Mouse (Mus musculus) T-helper 2 cell (primary cell): ENCODE results near the gene AC131692.1.

ENCODE experiments used
- in situ Hi-C: fragments of 300-600 bp; cut with MboI, MseI; formaldehyde crosslinking; loops from one replicate; pipeline ENCODE4 v1.15.1; 2025; ENCODE audit warnings: high pct_unique_total_duplicates

Gene AC131692.1

GRCm38 (mm10) chr19:6067724-6068415 lies 26.3 kb upstream of the AC131692.1 start, which contains the start of gene Tm7sf2:
TSS of gene Tm7sf2 (minus strand) at chr19:6068373.
- in situ Hi-C loops: no loop called here

DNA sequence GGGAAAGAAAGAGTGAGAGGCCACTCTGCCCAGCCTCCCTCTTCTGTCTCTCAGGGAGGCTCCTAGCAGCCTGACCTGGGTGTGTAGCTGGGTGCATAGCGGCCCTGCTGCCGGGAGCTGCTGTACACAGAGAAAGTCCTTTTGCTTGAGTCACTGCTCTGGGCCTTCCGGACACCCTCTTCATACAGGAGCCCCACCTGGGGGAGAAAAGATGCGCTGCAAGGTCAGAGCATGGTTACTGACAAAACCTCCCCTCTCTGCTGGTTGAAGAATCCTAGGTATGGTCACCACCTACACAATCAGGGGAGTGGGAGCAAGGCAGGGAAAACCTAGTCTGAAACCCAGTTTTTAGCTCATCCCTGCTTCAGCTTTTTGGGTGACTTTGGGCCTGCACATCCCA lies 25.3 kb upstream of the AC131692.1 start:
- in situ Hi-C loops: no loop called here

DNA sequence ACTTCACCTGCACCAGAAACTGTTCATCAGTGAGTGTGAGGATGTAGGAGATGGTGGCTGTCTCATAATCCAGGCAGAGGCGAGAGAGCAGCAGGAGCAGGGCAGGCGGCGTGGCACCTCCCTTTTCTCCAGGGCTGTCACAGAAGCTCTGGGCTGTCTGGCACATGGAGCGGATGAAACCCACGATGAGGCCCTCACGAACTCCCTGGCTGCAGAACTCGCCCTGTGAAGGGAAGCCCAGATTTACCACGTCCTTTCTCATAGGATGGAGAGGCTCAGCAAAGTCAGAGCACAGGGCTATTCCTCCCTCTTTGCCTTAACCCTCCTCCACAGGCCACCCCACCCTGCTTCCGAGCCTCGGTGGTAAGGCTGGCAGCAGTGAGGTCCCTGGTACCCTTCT lies 24.4 kb upstream of the AC131692.1 start:
- in situ Hi-C loops: no loop called here

DNA sequence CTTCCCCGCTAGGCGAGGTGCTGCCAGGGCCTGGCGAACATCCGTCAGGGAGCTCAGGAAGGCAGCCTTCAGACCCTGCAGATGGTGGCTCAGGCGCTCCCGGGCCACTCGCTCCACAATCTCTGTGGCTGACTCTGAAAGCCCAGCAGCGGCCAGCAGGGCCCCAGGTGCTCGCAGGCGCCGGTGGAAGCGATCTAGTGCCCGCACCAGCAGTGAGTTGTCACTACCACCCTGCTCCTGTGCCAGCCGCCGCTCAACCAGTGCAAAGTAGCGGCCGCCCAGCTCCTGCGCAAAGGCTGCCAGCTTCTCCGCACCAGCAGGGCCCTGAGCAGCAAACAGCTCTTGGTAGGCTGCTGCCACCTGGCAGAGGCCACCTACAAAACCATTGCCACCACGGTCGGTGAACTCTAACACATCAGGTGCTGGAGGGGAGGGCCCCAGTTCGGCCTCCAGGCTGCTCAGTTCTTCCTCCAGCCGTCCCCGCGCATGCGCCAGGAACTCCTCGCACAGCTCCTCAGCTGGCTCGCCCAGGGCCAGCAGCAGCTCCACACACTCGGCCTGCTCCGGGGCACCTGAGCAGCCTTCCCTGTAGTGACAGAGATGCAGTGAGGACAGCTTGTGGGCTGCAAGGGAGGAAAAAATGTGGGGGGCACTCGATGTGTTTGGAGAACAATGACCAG lies 23.5 kb upstream of the AC131692.1 start:
- in situ Hi-C loops: no loop called here

DNA sequence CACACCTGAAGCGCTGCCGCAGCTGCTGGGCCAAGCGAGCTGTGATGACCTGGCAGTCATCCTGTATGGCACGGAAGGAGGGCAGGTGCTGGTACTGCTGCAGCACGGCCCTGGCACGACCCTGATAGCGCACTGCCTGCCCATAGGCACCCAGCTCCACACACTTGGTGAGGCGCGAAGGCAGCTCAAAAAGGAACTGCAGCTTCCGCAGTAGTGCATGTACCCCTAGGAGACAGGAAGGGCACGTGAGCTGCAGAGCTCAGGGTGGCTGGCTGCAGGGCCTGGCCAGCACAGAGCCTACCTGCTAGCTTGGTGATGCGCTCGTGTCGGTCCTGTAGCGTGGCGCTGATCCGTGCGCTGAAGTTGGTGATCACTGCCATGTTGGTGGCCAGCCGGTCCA lies 23.0 kb upstream of the AC131692.1 start:
- in situ Hi-C loops: no loop called here

DNA sequence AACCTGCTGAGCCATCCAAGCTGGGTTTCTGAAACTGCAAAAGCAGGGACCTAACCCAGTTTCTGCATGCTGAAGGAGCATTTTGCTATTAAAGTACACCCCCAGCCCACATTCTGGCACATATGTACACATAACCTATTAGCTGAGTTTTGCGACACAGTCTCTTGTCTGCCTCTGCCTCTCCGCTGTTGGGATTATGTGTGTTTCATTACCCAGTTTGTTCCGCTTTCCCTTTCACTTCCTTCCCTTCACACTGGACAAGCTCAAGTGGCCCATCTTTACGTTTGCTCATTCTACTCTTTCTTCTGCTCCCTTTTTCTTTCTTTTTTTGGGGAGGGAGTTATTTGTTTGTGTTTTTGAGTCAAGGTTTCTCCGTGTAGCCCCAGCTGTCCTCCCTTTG lies 20.3 kb upstream of the AC131692.1 start:
- in situ Hi-C loops: no loop called here

DNA sequence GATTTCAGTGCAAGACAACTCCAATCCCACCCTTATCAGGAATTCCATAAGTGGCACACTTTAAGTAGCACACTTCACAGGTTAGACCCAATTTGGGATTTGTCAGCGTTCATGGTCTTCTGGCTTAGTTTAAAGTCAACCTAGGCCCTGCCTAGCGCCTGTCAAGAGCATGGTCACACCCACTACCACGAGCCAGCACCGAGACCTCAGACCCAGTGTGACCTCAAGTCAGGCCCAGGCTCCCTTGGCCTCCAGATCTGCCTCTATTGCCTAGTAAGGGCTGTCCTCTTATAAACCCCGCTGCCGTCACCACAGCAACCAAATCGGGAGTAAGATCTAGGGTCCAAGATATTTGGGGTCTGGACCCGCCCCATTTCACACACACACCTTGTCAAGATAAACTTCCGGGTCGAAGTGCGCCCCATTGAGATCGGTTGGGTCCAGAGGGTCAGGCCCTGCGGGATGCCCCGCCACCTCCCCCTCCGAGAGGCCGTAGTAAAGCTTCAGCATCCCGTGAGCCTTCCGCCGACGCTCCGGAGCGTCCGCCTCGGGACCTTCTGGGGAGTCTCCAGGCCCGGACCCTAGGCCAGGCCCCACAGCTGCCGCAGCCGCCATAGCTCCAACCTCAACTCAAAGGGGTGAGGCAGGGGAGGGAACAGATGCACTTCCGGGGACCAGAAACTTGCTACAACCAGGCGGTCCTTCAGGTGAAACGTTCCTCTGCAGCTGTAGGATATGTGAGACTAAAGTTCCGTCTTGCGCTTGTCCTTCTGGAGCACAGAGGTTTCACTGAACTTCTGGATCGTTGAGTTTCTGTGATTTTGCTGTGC lies 17.4 kb upstream of the AC131692.1 start, which contains the start of gene Vps51:
Vps51 (minus strand) TSS at position 668 of the 830 bp plus-strand sequence.
- in situ Hi-C loops: no loop called here

GRCm38 (mm10) chr19:6079983-6080480 lies 14.2 kb upstream of the AC131692.1 start, which contains the start of gene Tmem262:
TSS of gene Tmem262 (plus strand) at chr19:6080033.
- in situ Hi-C loops: loop anchor here (10.0 kb wide), 1 partner anchor 1135 kb away; the partner anchor contains the start of gene Cox8a

DNA sequence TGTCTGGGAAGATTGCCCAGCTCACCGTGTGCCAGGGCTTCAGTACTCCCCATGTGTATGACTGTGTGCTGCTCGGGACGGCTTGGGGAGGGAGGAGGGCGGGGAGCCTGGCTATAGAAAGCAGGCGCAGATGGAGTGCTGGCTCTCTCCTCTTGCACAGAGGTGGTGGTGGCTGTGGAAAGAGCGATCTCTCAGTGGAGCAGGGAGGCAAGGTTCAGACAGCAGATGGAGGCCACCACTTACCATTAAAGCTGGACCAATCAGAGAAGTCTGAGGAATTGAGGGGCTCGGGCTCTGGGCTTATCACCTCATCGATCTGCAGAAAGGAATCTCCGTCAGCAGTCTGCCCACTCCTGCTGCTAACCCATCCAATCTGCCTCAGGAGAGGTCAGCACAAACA lies 12.1 kb upstream of the AC131692.1 start, which contains the start of gene Gm28374:
Gm28374 (minus strand) TSS at position 101 of the 400 bp plus-strand sequence.
- in situ Hi-C loops: loop anchor here (10.0 kb wide), 1 partner anchor 1133 kb away; the partner anchor contains the start of gene Cox8a

DNA sequence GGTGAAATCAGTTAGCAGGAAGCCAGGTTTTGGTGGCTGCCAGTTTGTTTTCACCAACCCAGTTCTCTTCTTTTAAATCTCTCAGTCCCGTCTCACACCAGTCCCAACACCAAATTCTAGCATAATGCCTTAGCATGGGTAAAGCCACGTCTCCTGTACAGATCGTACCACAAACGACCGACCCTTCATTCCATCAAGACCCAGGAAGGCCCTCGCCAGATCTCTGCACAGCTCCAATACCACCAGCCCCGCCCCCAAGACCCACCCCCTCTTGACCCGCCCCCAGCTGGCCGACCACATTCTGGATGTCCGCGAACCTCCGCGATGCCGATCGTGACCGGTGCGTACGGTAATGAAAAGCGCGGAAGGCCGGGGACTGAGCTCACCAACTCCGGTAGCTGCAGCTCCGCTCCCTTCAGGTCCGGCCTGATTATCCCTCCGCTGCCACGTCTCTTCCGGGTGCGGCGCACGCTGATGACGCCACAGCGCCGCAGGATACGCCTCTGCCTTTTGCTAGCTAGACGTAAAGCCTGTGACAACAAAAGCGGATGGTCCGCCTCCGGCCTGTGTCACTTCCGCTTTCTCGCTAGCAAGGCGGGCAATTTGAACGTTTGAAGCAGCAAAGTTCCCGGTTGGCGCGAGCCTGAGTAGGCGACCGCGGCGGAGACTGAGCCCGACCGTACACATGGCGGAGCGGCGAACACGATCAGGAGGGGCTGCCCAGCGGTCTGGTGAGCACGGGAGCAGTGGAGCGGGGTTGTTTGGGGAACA lies 9.6 kb upstream of the AC131692.1 start, which contains the start of the genes Zfpl1 and Cdca5:
Zfpl1 (minus strand) TSS at position 479 of the 771 bp plus-strand sequence.
Cdca5 (plus strand) TSS at position 506 of the 771 bp plus-strand sequence.
- in situ Hi-C loops: loop anchor here (10.0 kb wide), 1 partner anchor 1130 kb away; the partner anchor contains the start of gene Cox8a

GRCm38 (mm10) chr19:6085417-6085879 lies 8.8 kb upstream of the AC131692.1 start:
- in situ Hi-C loops: loop anchor here (10.0 kb wide), 1 partner anchor 1129 kb away; the partner anchor contains the start of gene Cox8a

- in situ Hi-C loops: loop anchor here (10.0 kb wide), 1 partner anchor 1126 kb away; the partner anchor contains the start of gene Cox8a
Measured at GRCm38 (mm10) chr19:6088841-6089240, 5.4 kb upstream of the AC131692.1 start.

GRCm38 (mm10) chr19:6097847-6098246 lies 3.6 kb downstream of the AC131692.1 start:
- in situ Hi-C loops: no loop called here

DNA sequence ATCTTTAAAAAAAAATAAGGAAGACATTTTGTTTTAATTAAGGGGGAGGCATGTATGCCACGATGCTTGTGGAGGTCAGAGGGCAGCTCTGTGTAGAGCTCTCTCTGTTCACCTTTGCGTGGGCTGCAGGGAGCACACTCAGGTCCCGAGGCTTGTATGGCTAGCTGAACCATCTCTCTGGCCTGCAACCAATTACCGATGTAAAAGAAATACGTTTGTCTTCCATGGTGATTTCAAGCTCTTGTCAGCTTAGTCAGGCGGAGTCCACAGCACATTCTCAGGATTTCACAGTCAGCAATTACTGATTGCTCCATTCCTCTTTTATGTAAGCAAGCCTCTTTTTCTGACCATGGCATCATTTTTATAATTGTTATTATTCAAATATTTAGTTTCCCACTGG lies 7.0 kb downstream of the AC131692.1 start:
- in situ Hi-C loops: no loop called here

DNA sequence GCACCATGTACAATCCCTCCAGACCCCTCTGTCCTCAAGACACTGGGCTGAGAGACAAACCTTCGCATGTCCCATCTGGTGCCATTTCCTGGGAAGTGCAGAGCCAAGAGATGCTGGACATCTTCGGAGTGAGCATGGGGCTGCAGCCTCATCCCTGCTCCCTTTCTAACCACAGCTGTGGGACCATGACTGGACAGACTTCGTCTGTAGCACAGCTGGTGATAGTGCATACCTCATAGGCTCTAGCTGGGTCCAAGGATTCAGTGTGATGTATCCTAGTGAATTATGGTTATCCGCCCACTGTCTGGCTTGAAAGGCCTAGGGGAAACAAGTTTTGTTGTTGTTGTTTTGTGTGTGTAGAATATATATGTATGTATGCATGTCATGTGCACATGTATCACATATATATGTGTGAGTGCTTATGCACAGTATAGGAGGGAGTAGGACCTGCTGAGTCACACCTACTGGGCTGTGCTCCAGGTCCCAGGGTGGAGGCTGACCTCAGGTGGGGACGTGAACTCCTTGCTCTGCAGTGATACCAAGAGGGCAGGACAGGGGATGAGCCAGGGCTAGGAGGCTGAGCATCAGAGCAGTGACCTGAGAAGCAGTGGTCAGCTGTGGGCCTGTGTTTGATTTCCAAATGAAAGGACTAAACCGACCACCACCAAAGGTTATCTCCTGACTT lies 8.1 kb downstream of the AC131692.1 start:
- in situ Hi-C loops: no loop called here

GRCm38 (mm10) chr19:6104476-6104875 lies 10.3 kb downstream of the AC131692.1 start:
- in situ Hi-C loops: no loop called here

DNA sequence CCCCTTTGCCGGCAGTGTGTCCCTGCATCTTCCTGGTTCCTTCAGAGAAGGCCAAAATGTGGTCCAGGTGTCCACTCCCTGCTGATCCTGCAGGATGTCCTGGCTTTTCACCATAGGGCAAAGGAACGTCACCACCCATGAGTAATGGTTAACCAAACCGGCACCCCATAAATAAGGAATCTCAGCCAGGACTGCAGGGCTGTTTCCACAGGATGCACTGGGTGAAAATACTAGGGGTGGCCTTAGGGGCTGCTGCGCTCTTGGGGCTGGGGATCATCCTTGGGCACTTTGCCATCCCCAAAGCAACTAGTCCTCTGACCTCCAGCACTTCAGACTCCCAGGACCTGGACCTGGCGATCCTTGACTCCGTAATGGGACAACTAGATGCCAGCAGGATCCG lies 11.4 kb downstream of the AC131692.1 start, which contains the start of gene Naaladl1:
Naaladl1 (plus strand) TSS at position 197 of the 400 bp plus-strand sequence.
- in situ Hi-C loops: no loop called here

GRCm38 (mm10) chr19:6113116-6113515 lies 18.9 kb downstream of the AC131692.1 start:
- in situ Hi-C loops: no loop called here

DNA sequence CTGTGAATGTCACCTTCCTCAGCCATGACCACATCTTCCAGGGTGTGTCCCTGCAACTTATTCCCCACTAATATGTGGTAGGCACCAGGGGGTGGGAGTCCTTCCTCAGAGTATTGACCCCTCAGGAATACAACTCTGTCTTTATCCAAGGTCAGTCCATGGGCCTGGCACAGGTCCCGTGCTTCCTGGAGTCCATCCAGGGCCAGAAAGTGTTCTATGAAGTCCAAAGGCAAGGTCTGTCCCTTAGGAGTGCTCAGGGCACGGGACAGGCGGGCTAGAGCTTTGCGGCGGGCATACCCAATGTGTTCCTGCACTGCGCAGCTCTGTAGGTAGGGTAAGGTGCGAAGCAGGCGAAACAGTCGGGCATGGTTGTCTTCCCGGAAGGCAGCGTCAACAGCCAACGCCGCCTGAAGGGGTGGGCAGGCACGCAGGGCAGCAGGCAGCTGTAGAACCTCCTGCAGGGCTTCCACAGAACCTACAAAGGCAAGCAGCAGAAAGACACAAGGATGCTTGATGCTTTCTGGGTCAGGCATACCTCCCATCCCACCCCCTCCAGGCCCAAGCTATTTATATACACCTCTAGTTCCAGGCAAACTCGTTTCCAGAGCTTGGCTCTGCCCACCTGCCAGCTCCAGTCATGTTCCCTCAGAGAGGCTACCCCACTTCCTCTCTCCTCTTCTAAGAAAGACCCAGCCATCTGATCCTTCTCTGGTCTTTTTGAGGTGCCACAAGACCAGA lies 22.1 kb downstream of the AC131692.1 start:
- in situ Hi-C loops: loop anchor here (5.0 kb wide), 1 partner anchor 59 kb away; the partner anchor contains the start of genes Fau and Mrpl49
